Mouse (Mus musculus) left cerebral cortex, adult 2 months (tissue): ENCODE data around the gene Tnrc6a. TPM values are rescaled to one million over a fixed set of nuclear protein-coding genes. Genes with fewer than 3 reads are reported as not detected.

Experiments used
- DNase-seq, 2 experiments: peaks; one replicate each; pipeline ENCODE4 v3.0.0; 2021 to 2022; ENCODE audit warnings: low spot score in 2 of 2, mixed read lengths in 1 of 2; ENCODE audit errors: extremely low spot score in 1 of 2
- H3K27ac ChIP-seq: fragments of 200-600 bp; 2 replicates; pipeline ENCODE4 v1.8.1; 2022
- H3K4me3 ChIP-seq: fragments of 200-600 bp; 2 replicates; pipeline ENCODE4 v1.8.1; 2022
- CTCF ChIP-seq: fragments of 200-600 bp; IDR thresholded peaks from 2 replicates; pipeline ENCODE4 v1.8.1; 2022; ENCODE audit warnings: antibody characterized with exemption, mild to moderate bottlenecking, moderate library complexity
- intact Hi-C: fragments of 180-260 bp; cut with DNase I; formaldehyde crosslinking; loops from one replicate; pipeline ENCODE4 v1.15.1; 2025
- total RNA-seq, 2 experiments: library from RNA; stranded (reverse); gene quantifications; 2 replicates each; pipeline ENCODE4 v1.2.3; 2021

The Tnrc6a gene
- total RNA-seq, 2 experiments from 2014 or later: 59.6 to 62.4 TPM

DNA sequence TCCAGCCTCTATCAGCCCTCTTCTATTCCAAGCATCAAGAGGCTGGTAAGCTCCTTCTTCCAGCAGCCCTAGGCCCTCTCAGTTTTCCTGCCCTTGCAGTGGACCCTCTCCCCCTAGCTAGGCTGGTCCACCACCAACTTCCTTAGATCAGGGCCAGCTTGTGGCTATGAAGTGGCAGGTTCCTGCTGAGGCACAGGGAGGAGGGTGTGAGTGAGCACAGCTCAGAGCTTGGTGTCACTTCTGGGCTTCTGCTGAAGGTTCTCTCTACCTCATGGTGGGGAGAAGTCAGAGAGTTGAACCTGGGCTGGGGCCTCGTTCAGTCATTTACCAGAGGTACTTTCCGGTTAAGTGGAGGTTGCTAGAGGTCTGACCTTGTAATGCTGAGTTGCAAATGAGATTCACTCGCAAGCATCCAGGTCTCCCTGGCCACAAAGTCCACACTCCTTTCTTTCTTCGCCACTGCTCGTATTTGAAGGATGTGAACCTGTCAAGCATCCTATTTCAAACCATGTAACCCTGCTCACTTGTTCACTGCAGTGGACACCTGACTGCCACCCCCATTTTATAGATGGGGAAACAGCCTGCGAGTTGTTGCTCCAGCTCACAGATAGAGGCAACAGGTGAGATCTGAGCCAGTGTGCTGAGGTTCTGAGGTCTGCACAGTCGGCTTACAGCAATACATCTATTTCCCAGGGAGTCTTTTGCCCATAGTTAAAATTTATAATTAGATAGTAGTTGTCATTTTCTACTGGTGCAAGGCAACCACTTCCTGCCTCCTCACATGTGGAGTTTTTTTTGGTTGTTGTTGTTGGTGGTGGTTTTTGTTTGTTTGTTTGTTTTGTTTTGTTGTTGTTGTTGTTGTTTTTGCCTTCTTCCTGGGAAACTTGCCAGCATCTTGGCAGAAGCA lies 94.0 kb downstream of the Tnrc6a start:
- no peak for TF ChIP-seq CTCF
- peak overlapping the region; percentile 66 for H3K27ac ChIP-seq
- no peak overlapping the region for H3K4me3 ChIP-seq
- intact Hi-C loops: no loop called here
- DNase-seq: no peak

DNA sequence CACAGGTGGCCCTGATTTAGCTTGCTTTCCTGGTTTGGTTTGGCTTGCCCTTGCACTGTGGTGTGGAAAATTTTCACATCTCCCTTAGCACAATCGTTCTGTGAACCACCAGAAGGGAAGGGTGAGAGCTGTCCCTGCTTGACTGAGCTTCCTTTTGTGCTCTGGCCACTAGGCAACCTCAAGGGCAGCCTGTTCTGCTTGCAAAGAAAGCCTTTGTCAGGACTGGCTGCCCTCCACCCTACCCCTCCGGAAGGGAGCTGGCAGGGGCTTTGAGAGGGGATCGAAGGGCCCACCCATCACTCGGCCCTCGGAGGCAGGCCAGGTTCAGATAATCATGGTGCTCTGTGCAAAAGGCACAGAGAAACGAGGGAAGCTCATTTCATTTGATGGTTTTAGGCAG lies 94.9 kb downstream of the Tnrc6a start:
- no peak overlapping the region for H3K4me3 ChIP-seq
- peak in 1 of 2 experiments; percentile 33 for DNase-seq
- H3K27ac ChIP-seq: peak overlapping the region; percentile 66
- no peak for TF ChIP-seq CTCF
- intact Hi-C loops: no loop called here

DNA sequence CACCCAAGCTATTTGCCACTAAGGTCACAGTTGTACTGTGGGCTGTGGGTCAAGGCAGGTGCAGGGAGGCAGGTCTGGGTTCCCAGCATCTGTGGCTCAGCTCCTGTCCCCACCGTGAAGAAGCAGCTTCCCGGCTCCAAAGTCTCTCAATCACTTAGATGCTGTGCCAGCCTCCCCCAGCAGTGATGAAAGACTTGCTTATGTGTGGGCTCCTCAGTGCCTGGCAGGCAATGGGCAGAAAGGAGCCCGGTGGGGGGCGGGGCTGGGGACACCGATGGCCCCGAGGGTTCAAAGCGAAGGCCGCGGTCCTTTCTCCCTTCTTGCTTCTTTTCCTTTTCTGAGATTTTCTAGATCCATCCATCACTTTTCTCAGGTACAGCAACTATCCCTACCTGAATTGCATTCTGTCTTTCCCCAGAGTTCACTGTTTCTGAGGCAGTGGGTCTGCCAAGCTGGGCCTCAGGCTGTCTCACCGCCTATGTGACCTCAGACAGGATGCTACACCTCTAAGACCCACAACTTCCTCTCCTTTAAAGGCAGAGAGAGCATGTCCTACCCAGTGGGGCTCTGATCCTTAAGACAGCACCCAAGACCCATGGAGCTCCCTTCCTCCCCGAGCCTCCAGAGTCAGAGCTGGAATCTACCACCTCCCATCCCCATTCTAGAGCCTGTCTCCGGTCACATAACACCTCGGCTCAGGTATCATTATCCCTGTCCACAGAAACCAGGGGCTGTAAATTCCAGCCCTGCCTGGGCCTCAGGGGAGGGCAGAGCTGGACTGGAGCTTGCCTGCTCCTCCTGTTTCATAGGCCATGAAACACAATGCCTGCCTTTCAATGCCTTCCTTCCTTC lies 96.3 kb downstream of the Tnrc6a start:
- DNase-seq: peak; percentile 26 to 40
- TF ChIP-seq CTCF: no peak
- Histone ChIP-seq H3K27ac (peak overlapping the region; percentile 66), H3K4me3 (no peak overlapping the region)
- intact Hi-C loops: no loop called here

DNA sequence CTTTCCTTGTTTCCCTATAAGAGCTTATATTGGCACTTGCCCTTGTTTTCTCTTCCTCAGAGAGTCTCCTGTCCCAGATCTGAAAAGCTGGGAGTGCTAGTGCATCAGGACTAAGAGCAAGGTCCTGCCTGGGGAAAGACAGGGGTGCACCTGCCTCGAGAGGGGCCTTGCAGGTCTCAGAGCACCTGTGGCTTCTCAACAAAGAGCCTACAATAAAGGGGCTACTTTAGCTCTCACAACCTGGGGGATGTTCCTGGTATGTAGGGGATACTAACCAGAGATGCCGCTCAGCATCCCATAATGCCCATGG lies 96.9 kb downstream of the Tnrc6a start:
- no peak for TF ChIP-seq CTCF
- intact Hi-C loops: no loop called here
- Histone ChIP-seq H3K27ac (peak overlapping the region; percentile 66; the same call in 1 of the 2 replicates), H3K4me3 (no peak overlapping the region)
- DNase-seq: no peak

DNA sequence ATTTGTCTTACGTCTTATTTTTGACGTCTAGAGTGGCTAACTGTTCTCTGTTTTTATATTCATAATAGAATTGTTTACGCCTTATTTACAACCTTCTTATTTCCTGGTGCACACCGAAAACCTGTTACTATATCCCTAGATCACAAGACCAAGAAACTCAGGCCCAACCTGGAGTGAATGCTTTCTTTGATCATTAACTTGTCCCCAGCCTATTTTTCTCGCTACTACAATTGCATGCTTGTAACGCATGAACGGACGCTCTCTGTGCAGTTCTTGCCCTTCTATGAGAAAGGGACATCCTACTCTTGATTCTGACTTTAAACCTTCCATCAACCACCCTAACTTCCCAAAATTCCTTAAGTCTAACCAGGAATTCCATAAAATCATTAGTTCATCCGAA lies 100.4 kb downstream of the Tnrc6a start:
- no peak for TF ChIP-seq CTCF
- Histone ChIP-seq H3K27ac (no peak overlapping the region), H3K4me3 (no peak overlapping the region)
- intact Hi-C loops: no loop called here
- DNase-seq: no peak

DNA sequence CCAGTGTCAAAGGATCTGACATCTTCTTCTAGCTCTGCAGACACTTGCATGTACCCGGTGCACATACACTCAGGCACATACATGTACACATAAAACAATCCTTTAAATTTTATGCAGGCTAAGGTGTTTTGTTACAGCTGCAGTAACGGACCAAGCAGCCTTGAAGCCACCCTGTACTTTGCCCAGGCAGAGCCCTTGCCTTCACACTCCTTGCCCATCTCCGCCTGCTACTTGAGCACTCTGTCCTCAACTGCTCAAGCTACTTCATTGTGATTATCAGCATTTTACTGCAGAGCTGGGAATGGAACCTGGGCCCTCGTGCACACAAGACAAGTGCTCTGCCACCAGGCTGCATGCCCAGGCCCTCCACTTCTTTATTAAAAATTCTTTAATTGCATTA lies 101.5 kb downstream of the Tnrc6a start:
- DNase-seq: no peak
- Histone ChIP-seq H3K4me3 (no peak overlapping the region), H3K27ac (no peak overlapping the region)
- TF ChIP-seq CTCF: no peak
- intact Hi-C loops: no loop called here

DNA sequence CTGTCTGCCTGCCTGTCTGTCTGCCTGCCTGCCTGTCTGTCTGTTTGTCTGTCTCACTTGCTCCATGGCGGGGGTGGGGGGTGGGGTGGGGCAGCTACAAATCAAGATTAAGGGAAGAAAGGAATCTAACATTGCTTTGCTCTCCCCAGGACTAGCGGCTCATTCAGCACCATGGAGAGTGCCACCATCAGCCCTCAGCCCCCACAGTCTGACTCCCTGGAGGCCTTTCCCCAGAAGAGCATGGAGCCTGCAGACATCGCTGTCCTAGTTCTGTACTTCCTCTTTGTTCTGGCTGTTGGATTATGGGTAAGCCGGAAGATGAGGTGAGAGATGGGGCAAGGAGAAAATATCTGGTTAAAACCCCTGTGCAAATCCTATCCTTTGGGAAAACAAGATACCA lies 111.8 kb downstream of the Tnrc6a start:
- Histone ChIP-seq H3K27ac (no peak overlapping the region), H3K4me3 (no peak overlapping the region)
- intact Hi-C loops: no loop called here
- TF ChIP-seq CTCF: no peak
- DNase-seq: no peak

DNA sequence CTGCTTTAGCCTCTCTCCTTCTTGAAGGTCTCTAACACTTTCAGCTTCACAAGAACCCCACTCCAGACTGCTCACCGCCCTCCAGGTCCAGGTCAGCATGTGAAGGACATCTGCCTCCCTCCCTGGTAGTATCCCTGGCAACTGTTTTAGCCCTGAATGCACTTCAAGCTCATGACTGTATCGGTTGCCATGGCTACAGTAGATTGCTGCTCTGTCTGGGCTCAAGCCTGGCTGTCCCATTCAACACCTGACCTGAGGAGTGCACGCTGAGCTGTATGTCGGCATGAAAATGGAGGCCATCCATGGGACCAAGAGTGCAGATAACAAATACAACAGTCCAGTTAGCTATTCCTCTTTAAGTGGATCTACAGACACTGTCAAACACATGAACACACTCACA lies 114.9 kb downstream of the Tnrc6a start:
- intact Hi-C loops: no loop called here
- no peak for TF ChIP-seq CTCF
- Histone ChIP-seq H3K27ac (no peak overlapping the region), H3K4me3 (no peak overlapping the region)
- DNase-seq: no peak

DNA sequence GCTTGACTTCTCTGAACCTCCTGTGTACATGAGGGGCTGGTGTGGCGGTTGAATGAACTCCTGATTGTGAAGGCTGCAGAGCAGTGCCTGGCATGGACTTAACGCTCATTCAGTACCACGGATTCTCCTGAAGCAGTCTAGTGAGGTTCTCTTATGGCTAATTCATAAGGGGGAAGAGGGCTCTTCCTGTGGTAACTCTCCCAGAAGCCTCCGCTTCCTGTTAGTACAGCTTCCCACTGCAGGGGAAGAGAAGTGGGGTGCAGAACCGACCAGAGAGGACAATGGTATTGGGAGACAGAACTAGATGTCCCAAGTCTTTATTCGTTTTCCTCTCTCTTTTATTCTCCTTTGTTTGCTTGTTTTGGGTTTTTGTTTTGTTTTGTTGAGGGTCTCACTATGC lies 116.4 kb downstream of the Tnrc6a start:
- DNase-seq: no peak
- intact Hi-C loops: no loop called here
- TF ChIP-seq CTCF: no peak

DNA sequence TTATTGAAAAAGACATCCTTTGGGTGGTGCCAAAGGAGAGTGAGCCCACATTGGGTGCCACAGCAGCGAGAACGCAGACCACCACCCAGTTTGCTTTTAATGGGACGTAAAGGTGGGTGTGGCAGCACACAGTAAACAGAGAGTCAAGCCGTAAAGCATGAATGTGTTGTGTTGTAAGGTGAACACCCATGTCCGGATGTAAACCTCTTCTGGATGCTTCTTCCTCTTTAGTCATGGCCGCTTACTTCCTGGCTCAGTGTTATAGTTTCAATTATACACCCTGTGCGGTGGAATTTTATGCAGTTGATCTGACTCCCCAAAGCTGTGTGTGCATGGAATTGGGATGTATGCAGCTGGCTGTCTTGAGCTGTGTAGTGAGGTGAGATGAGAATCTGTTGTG lies 118.6 kb downstream of the Tnrc6a start:
- Histone ChIP-seq H3K27ac (no peak overlapping the region), H3K4me3 (no peak overlapping the region)
- intact Hi-C loops: no loop called here
- DNase-seq: no peak
- no peak for TF ChIP-seq CTCF

More for the DNA sequence above, 116.4 kb downstream of the Tnrc6a start:
- Histone ChIP-seq H3K27ac (no peak overlapping the region), H3K4me3 (no peak overlapping the region)

DNA sequence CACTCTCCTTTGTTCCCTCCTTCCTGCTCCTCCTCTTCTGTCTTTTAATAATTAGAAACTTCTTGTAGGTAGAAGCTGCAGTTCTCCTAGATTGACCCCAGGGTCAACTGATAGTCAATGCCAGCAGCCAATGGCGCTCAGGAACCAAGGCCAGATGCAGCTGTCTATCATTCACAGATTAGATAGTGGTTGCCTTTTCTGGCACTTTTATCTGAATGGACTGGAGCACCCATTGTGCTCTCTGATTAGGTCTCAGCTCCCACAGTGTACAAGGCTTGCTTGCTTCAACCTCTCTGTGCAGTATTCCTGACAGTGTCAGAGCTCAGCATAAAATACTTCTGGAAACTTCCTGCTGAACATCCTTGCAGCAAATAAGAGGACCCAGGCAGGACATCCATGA lies 121.1 kb downstream of the Tnrc6a start:
- H3K4me3 ChIP-seq: no peak overlapping the region
- no peak for DNase-seq
- TF ChIP-seq CTCF: no peak
- intact Hi-C loops: no loop called here
- no peak overlapping the region for H3K27ac ChIP-seq

Other genes with a start within 250 kb of the Tnrc6a start
- 10 to 100 TPM; 67.7 to 70.8 TPM for gene Rbbp6, start 158.2 kb upstream of the Tnrc6a start, total RNA-seq
- 1 to 10 TPM in 1 of 2 experiments, under 1 TPM in 1; 0.29 to 1.1 TPM for gene Slc5a11, start 90.9 kb downstream of the Tnrc6a start, total RNA-seq
- 10 to 100 TPM; 82.1 to 88.2 TPM for gene Lcmt1, start 245.9 kb downstream of the Tnrc6a start, total RNA-seq
- 10 to 100 TPM; 20.3 to 22.1 TPM for gene Arhgap17, start 246.0 kb downstream of the Tnrc6a start, total RNA-seq